Mouse (Mus musculus) myocyte (in vitro differentiated cells): ENCODE measurements at regions not wholly inside any gene's neighbourhood (a gene's known extent, or its start where the extent isn't known, plus 50 kb on each side); places are given as distances from the start of the nearest gene placed in this dataset.

Experiments
- E2F4 ChIP-seq: IDR thresholded peaks from one replicate; pipeline ENCODE4 v1.6.1; 2011; ENCODE audit warnings: mild to moderate bottlenecking, control low read depth, moderate library complexity; ENCODE audit not compliant: insufficient read depth
- MAX ChIP-seq: IDR thresholded peaks from one replicate; pipeline ENCODE4 v1.6.1; 2011; ENCODE audit warnings: low read depth, mild to moderate bottlenecking, control low read depth
- MYOD1 ChIP-seq, 3 experiments: IDR thresholded peaks; one replicate each; pipeline ENCODE4 v1.6.1; 2011; ENCODE audit warnings: control low read depth in 2 of 3, low read depth in 2 of 3, mild to moderate bottlenecking in 2 of 3, moderate library complexity in 1 of 3; ENCODE audit not compliant: insufficient read length in 2 of 3, control insufficient read depth in 1 of 3
- POLR2A ChIP-seq: IDR thresholded peaks from one replicate; pipeline ENCODE4 v1.6.1; 2011; ENCODE audit warnings: low read depth, mild to moderate bottlenecking, control low read depth, moderate library complexity; ENCODE audit not compliant: insufficient read length
- TCF12 ChIP-seq: IDR thresholded peaks from one replicate; pipeline ENCODE4 v1.6.1; 2011; ENCODE audit warnings: mild to moderate bottlenecking, control low read depth; ENCODE audit not compliant: poor library complexity, insufficient read depth, severe bottlenecking
- TCF3 ChIP-seq: IDR thresholded peaks from one replicate; pipeline ENCODE4 v1.6.1; 2011; ENCODE audit warnings: low read depth, control low read depth; ENCODE audit not compliant: insufficient read length
- USF1 ChIP-seq: IDR thresholded peaks from one replicate; pipeline ENCODE4 v1.6.1; 2011; ENCODE audit warnings: low read depth, mild to moderate bottlenecking, control low read depth, moderate library complexity

DNA sequence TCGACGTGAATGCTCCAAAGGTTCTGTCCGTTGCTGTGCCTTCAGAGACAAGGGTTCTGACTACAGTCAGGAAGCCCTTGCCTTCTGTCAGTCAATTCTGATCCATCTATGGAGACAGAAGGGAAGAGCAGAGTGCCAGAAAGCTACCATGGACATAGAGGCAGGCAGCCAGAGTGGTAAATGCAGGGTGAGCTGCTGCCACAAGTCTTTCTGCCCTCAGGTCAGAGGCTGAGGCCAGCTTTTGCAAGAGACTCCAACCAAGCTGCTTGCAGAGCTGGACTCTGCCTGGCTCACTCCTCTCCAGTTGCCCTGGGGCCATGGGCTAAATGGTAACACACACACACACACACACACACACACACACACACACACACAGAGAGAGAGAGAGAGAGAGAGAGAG is 201.6 kb downstream of the H2al1j start:
- no peak for TF ChIP-seq E2F4
- no peak for TF ChIP-seq MAX
- TF ChIP-seq USF1, result no peak
- TF ChIP-seq POLR2A, result no peak
- no peak for TF ChIP-seq TCF12
- TF ChIP-seq MYOD1 (IDR thresholded peaks at IDR 0.05; ENCODE audit: control insufficient read depth in 1 of 3, insufficient read length in 2 of 3, low read depth in 2 of 3), result no peak
- no peak for TF ChIP-seq TCF3
